Mouse (Mus musculus): ENCODE results near the gene Specc1l. TPM values are rescaled to one million over a fixed set of nuclear protein-coding genes. Genes with fewer than 3 reads are reported as not detected.

Specc1l gene
- total and polyA plus RNA-seq, 2 experiments from 2014 or later = 23.6 to 37.5 TPM

DNA sequence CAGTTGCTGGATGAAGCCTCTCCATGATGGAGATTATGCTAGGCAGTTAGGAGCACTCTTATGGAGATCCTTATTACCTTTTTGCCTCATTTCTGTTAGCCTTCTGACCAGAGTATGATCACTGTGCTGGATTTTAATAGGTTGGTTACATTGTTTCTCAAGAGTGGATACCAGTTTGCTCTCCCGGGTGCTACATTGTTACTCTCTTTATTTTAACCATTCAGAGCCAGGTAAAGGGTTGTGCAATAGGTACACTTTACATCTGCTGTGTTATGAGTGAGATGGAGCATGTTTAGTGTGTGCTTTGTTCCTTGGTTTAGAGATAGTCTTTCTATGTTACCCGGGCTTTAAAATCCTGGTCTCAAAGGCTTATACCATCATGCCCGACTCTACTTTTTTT lies 24.3 kb downstream of the Specc1l start:
- WGBS = 96% methylated on average over 3 of the region's 3 CpGs
- TF ChIP-seq CTCF (IDR thresholded peaks at IDR 0.05) = no peak
- no peaks in the 10 kb centered on the region for H3K4me1 ChIP-seq (ENCODE audit: insufficient read depth, low read length)
- no peak overlapping the region for H3K4me3 ChIP-seq (ENCODE audit: low read depth, low read length)
- ATAC-seq (ENCODE audit: low FRiP score) (no peak), DNase-seq (ENCODE audit: low spot score) (no peak)
- H3K9ac ChIP-seq (replicated peaks; ENCODE audit: low read length, poor library complexity, severe bottlenecking) = no peak overlapping the region
- H3K4me2 ChIP-seq (ENCODE audit: low read depth, low read length, poor library complexity, severe bottlenecking) = no peak overlapping the region
- no peaks in the 10 kb centered on the region for H3K9me3 ChIP-seq (ENCODE audit: low read length)
- no peaks in the 10 kb centered on the region for H3K27me3 ChIP-seq (ENCODE audit: insufficient read depth, low read length)
- H3K36me3 ChIP-seq (ENCODE audit: insufficient read depth, low read length) = peaks cover 13% of the 10 kb centered on the region
- no peak overlapping the region for H3K27ac ChIP-seq (ENCODE audit: low read depth, low read length)

DNA sequence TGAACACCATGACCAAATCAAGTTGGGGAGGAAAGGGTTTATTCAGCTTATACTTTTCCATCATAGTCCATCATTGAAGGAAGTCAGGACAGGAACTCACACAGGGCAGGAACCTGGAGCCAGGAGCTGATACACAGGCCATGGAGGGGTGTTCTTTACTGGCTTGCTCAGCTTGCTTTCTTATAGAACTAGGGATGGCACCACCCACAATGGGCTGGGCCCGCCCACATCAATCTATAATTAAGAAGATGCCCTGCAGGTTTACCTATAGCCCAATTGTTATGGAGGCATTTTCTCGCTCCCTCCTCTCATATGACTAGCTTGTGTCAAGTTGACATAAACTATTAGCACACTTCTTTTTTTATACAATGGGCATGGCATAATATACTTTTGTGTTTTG lies 25.3 kb downstream of the Specc1l start:
- H3K9me3 ChIP-seq (ENCODE audit: low read length) = no peaks in the 10 kb centered on the region
- no peak for DNase-seq (ENCODE audit: low spot score)
- no peaks in the 10 kb centered on the region for H3K4me1 ChIP-seq (ENCODE audit: insufficient read depth, low read length)
- WGBS = 97% methylated on average over 2 of the region's 2 CpGs
- no peak for ATAC-seq (ENCODE audit: low FRiP score)
- H3K27me3 ChIP-seq (ENCODE audit: insufficient read depth, low read length) = no peaks in the 10 kb centered on the region
- no peak overlapping the region for H3K4me3 ChIP-seq (ENCODE audit: low read depth, low read length)
- no peak overlapping the region for H3K9ac ChIP-seq (replicated peaks; ENCODE audit: low read length, poor library complexity, severe bottlenecking)
- TF ChIP-seq CTCF (IDR thresholded peaks at IDR 0.05) = no peak
- H3K27ac ChIP-seq (ENCODE audit: low read depth, low read length) = no peak overlapping the region
- peaks cover 10% of the 10 kb centered on the region for H3K36me3 ChIP-seq (ENCODE audit: insufficient read depth, low read length)
- no peak overlapping the region for H3K4me2 ChIP-seq (ENCODE audit: low read depth, low read length, poor library complexity, severe bottlenecking)

GRCm38 (mm10) chr10:75240583-75241250 lies 28.8 kb downstream of the Specc1l start:
- peaks cover 27% of the 10 kb centered on the region for H3K36me3 ChIP-seq (ENCODE audit: insufficient read depth, low read length)
- ATAC-seq (ENCODE audit: low FRiP score) = no peak
- WGBS = 65% methylated on average over 8 of the region's 8 CpGs

DNA sequence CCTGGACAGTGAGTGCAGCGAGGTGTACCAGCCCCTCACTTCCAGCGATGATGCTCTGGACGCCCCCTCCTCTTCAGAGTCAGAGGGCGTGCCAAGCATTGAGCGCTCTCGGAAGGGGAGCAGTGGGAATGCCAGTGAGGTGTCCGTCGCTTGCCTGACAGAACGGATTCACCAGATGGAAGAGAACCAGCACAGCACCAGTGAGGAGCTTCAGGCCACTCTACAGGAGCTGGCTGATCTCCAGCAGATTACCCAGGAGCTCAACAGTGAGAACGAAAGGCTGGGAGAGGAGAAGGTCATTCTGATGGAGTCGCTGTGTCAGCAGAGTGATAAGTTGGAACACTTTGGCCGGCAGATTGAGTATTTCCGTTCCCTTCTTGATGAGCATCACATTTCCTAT lies 33.9 kb downstream of the Specc1l start:
- H3K36me3 ChIP-seq (ENCODE audit: insufficient read depth, low read length) = peaks cover 48% of the 10 kb centered on the region
- ATAC-seq (ENCODE audit: low FRiP score) = no peak

More at GRCm38 (mm10) chr10:75240583-75241250, 28.8 kb downstream of the Specc1l start:
- Histone ChIP-seq H3K9me3 (ENCODE audit: low read length) (no peaks in the 10 kb centered on the region), H3K4me1 (ENCODE audit: insufficient read depth, low read length) (no peaks in the 10 kb centered on the region), H3K4me2 (ENCODE audit: low read depth, low read length, poor library complexity, severe bottlenecking) (no peak overlapping the region), H3K9ac (replicated peaks; ENCODE audit: low read length, poor library complexity, severe bottlenecking) (no peak overlapping the region), H3K27me3 (ENCODE audit: insufficient read depth, low read length) (no peaks in the 10 kb centered on the region), H3K27ac (ENCODE audit: low read depth, low read length) (no peak overlapping the region), H3K4me3 (ENCODE audit: low read depth, low read length) (no peak overlapping the region)
- no peak for TF ChIP-seq CTCF (IDR thresholded peaks at IDR 0.05)
- DNase-seq (ENCODE audit: low spot score) = no peak

DNA sequence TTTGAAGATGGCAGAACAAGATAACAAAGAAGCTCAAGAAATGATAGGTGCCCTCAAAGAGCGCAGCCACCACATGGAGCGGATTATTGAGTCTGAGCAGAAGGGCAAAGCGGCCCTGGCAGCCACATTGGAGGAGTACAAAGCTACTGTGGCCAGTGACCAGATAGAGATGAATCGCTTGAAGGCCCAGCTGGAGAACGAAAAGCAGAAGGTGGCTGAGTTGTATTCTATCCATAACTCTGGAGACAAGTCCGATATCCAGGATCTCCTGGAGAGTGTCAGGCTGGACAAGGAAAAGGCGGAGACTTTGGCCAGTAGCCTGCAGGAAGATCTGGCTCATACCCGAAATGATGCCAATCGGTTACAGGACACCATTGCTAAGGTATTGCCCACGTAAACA lies 34.5 kb downstream of the Specc1l start:
- no peak for TF ChIP-seq CTCF (IDR thresholded peaks at IDR 0.05)
- DNase-seq (ENCODE audit: low spot score) = no peak
- Histone ChIP-seq H3K27ac (ENCODE audit: low read depth, low read length) (no peak overlapping the region), H3K27me3 (ENCODE audit: insufficient read depth, low read length) (no peaks in the 10 kb centered on the region), H3K9ac (replicated peaks; ENCODE audit: low read length, poor library complexity, severe bottlenecking) (no peak overlapping the region), H3K9me3 (ENCODE audit: low read length) (no peaks in the 10 kb centered on the region), H3K4me1 (ENCODE audit: insufficient read depth, low read length) (no peaks in the 10 kb centered on the region), H3K4me2 (ENCODE audit: low read depth, low read length, poor library complexity, severe bottlenecking) (no peak overlapping the region), H3K36me3 (ENCODE audit: insufficient read depth, low read length) (peaks cover 44% of the 10 kb centered on the region), H3K4me3 (ENCODE audit: low read depth, low read length) (no peak overlapping the region)
- 93% methylated on average over 10 of the region's 10 CpGs for WGBS
- no peak for ATAC-seq (ENCODE audit: low FRiP score)

More for the DNA sequence above, 33.9 kb downstream of the Specc1l start:
- Histone ChIP-seq H3K27ac (ENCODE audit: low read depth, low read length) (no peak overlapping the region), H3K4me1 (ENCODE audit: insufficient read depth, low read length) (no peaks in the 10 kb centered on the region), H3K9me3 (ENCODE audit: low read length) (no peaks in the 10 kb centered on the region), H3K4me3 (ENCODE audit: low read depth, low read length) (no peak overlapping the region), H3K27me3 (ENCODE audit: insufficient read depth, low read length) (no peaks in the 10 kb centered on the region), H3K4me2 (ENCODE audit: low read depth, low read length, poor library complexity, severe bottlenecking) (no peak overlapping the region), H3K9ac (replicated peaks; ENCODE audit: low read length, poor library complexity, severe bottlenecking) (no peak overlapping the region)
- TF ChIP-seq CTCF (IDR thresholded peaks at IDR 0.05) = no peak
- DNase-seq (ENCODE audit: low spot score) = peak; percentile 31
- WGBS = 94% methylated on average over 13 of the region's 13 CpGs

GRCm38 (mm10) chr10:75251011-75251410 lies 39.1 kb downstream of the Specc1l start:
- Histone ChIP-seq H3K9me3 (ENCODE audit: low read length) (no peaks in the 10 kb centered on the region), H3K4me1 (ENCODE audit: insufficient read depth, low read length) (no peaks in the 10 kb centered on the region), H3K27ac (ENCODE audit: low read depth, low read length) (no peak overlapping the region), H3K36me3 (ENCODE audit: insufficient read depth, low read length) (peaks cover 23% of the 10 kb centered on the region), H3K9ac (replicated peaks; ENCODE audit: low read length, poor library complexity, severe bottlenecking) (no peak overlapping the region), H3K4me2 (ENCODE audit: low read depth, low read length, poor library complexity, severe bottlenecking) (no peak overlapping the region), H3K27me3 (ENCODE audit: insufficient read depth, low read length) (no peaks in the 10 kb centered on the region), H3K4me3 (ENCODE audit: low read depth, low read length) (no peak overlapping the region)
- ATAC-seq (ENCODE audit: low FRiP score) = no peak
- 72% methylated on average over 2 of the region's 2 CpGs for WGBS
- peak; percentile 80 for TF ChIP-seq CTCF (IDR thresholded peaks at IDR 0.05)
- DNase-seq (ENCODE audit: low spot score) = peak; percentile 61
